Mouse (Mus musculus) heart, adult 2 months (tissue): ENCODE measurements at regions not wholly inside any gene's neighbourhood (a gene's known extent, or its start where the extent isn't known, plus 50 kb on each side); places are given as distances from the start of the nearest gene placed in this dataset.

ENCODE experiments used
- CTCF ChIP-seq: fragments of 200-600 bp; IDR thresholded peaks from 2 replicates; pipeline ENCODE4 v1.8.1; 2022; ENCODE audit warnings: antibody characterized with exemption, mild to moderate bottlenecking, moderate library complexity
- EP300 ChIP-seq: fragments of 200-500 bp; IDR thresholded peaks from 2 replicates; pipeline ENCODE4 v1.6.1; 2011; ENCODE audit warnings: low read depth, low read length, control low read depth; ENCODE audit not compliant: insufficient read depth

DNA sequence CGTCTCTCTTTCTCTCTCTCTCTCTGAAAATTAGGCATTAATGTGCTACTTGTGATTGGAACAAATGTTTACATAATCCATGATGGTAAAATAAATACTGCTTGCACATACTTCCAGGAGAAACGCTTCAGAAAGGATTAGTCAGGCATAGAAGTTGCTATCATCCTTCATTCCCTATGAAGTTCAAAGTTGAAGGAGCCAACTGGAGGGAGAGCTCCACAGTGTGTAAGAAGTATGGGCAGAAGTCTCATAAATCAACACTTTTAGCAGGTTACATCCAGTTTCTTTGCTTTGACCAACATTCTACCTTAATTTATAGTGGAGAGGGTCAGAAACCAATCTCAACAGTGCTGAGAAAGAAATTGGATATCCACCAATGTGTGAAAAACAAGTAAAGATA, 105.5 kb downstream of the Atp6ap1l start:
- TF ChIP-seq CTCF (no peak), EP300 (no peak)
